Mouse (Mus musculus): Measurements from ENCODE around the gene Pnpla7.

Pnpla7 gene

GRCm38 (mm10) chr2:24995332-24995731 is 19.5 kb downstream of the Pnpla7 start:
- no peak for DNase-seq (ENCODE audit: low spot score)

DNA sequence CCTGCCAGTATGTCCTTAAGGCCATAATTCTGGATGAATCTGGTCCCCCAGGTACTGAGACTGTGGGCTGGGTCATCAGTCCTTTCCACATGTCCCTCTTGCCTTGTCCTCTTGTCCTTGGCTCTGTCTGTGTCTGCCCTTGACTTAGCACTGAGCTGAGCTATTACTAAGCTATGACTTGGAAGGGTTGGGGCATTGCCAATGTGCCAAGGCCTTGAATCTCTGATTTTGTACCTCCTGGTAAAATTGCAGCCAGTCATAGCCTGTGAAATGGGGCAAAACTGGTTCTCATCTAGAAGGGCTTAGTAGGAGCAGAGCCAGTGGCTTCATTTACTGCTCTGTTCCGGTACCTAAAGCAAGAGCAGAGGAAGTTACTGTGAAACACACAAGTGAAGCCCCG is 20.6 kb downstream of the Pnpla7 start:
- no peak for DNase-seq (ENCODE audit: low spot score)

- DNase-seq (ENCODE audit: low spot score), result no peak
Observed at GRCm38 (mm10) chr2:25000544-25001235, 24.9 kb downstream of the Pnpla7 start.

DNA sequence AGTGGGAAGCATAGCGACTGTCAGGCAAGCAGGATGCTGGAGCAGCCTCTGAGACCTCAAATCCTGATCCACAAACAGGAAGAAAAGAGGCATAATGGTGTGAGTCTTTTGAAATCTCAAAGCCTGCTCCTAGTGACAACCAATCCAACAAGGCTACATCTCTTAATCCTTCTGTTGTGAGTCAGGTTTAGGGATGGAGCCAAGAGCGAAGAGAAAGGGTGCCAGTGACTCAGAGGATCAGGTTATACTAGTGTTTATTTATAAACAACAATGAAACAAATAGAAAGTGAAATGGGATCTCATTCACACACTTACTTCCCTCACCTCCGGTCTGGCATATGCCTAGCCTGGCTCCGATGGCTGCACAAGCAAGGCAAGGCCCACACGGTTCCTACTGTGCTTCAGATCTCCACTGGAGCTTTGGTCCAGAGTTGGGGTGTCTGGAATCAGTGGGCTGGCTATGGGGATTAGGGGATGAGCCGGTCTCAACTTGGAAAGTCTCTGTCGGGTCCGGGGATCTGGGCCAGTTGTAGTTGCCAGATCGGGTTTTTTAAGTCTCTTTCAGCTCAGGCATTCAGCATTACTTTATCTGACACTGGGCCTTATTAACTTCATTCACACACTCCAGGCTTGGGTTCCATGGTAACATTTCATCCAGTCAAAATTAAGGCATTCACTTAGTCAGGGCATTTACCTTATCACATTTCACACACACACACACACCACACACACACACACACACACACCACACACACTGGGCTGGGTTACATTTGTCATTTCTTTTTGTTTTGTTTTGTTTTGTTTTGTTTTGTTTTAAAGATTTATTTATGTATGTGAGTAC is 28.3 kb downstream of the Pnpla7 start:
- DNase-seq (ENCODE audit: low spot score), result peak; percentile 18

DNA sequence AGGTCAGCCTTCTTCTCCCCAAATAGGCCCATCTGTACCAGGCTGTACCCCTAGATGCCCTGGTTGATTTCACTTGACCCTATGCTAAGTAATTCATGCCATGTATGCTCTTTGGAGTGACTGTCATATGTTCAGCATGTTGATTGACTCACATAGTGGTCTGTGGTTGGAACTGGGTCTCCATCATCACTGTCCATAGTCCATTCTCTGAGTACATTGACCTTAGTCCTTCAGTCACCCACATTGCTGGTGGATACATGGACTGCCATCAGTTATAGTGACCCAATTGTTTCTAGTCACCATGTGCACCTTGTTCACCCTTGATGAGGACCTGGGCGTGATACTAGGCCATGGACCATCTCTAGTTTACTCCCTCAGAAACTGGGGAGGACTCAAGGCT is 30.9 kb downstream of the Pnpla7 start:
- no peak for DNase-seq (ENCODE audit: low spot score)

GRCm38 (mm10) chr2:25008250-25008649 is 32.4 kb downstream of the Pnpla7 start:
- peak; percentile 26 for DNase-seq (ENCODE audit: low spot score)

DNA sequence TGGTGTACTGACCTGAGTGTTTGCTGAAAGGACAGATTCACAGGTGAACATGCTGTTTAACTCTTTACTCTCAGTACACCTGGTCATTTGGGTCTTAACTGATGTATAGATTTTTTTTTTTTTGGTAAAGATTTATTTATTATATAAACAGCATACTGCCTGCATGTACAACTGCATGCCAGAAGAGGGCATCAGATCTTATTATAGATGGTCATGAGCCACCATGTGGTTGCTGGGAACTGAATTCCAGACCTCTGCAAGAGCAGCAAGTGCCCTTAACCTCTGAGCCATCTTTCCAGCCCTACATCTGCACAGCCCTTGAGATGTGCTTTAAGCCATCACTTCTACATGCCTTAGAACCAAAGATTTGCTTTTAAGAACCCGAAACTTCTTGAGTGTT is 46.8 kb downstream of the Pnpla7 start:
- DNase-seq (ENCODE audit: low spot score), result no peak

GRCm38 (mm10) chr2:25025109-25025508 is 49.3 kb downstream of the Pnpla7 start:
- no peak for DNase-seq (ENCODE audit: low spot score)

GRCm38 (mm10) chr2:25034994-25035393 is 59.2 kb downstream of the Pnpla7 start:
- no peak for DNase-seq (ENCODE audit: low spot score)

- no peak for DNase-seq (ENCODE audit: low spot score)
Observed at GRCm38 (mm10) chr2:25040089-25040488, 64.3 kb downstream of the Pnpla7 start.

DNA sequence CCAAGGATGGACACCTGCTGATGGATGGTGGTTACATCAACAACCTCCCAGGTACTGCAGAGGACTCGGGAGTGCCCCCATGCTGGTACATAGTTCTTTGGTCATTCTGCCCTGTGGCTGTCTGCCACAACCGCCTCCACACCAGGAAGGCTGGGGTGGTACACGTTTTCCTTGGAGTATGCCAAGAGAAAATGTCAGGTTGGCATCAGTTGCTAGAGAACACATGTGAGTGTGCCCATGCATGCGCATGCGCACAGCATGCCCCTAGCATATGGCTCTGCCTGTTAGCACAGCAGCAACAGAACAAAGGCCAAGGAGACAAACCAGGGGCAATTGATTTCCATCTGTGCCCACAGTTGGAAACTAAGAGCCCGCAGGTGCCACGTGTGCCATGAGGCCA is 75.1 kb downstream of the Pnpla7 start:
- no peak for DNase-seq (ENCODE audit: low spot score)

GRCm38 (mm10) chr2:25051450-25051849 is 75.6 kb downstream of the Pnpla7 start:
- DNase-seq (ENCODE audit: low spot score), result no peak

- no peak for DNase-seq (ENCODE audit: low spot score)
Observed at GRCm38 (mm10) chr2:25053101-25053500, 77.3 kb downstream of the Pnpla7 start.

DNA sequence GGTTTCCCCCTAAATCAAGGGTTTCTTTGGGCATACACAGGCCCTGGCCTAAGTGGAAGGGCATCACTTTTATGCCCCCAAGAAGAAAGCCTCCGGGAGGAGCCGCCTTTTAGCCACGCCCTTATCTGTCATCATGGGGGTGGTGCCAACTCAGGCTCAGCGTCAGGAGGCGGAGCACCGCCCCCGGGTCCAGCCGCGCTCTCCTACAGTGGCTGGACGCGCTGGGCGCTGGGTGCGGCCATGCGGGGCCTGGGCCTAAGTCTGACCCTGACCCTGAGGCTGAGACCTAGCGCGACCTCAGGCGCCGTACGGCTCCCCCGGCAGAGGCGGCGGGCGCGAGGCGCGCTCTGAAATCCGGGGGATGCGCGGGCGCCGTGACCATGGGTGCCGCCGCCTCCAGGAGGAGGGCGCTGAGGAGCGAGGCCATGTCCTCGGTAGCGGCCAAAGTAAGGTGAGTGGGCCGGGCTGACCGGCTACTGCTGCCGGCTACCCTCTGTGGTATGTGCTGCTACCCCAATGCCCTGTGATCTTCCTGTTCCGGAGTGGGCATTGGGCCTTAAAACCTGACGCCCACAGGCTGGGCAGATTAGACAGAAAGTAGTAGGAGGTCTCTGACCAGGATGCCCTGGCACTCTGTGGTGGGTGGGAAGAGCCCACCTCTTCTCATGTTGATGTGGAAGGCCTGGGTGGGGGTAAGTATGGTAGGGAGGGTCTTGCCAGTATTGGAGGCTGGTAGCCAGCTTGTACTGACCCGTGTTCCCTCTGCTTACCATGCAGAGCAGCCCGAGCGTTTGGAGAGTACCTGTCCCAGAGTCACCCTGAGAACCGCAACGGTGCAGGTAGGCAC is 78.6 kb downstream of the Pnpla7 start, which contains the start of gene Nsmf:
Nsmf (plus strand) TSS at position 135 of the 847 bp plus-strand sequence.
- peak; percentile 76 for DNase-seq (ENCODE audit: low spot score)

DNA sequence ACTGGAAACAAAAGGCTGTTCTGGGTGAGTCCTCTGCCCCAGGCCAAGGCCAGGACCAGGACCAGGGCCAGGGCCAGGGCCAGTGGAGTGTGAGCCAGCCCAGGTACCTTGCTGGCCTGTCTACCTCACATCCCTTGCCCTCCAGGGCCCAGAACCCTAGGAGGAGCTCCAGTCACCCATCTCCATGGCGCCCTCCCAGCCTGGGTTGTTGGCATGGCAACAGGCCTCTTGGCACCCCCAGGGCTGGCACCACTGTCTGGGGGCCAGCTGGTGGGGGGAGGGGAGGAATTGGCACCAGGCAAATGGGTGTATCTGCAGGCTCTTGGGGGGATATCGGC is 79.2 kb downstream of the Pnpla7 start:
- DNase-seq (ENCODE audit: low spot score), result no peak

- DNase-seq (ENCODE audit: low spot score), result no peak
Observed at GRCm38 (mm10) chr2:25055409-25056155, 79.7 kb downstream of the Pnpla7 start.

GRCm38 (mm10) chr2:25058926-25059325 is 83.1 kb downstream of the Pnpla7 start:
- no peak for DNase-seq (ENCODE audit: low spot score)

- DNase-seq (ENCODE audit: low spot score), result no peak
Observed at GRCm38 (mm10) chr2:25063523-25063922, 87.7 kb downstream of the Pnpla7 start.

- no peak for DNase-seq (ENCODE audit: low spot score)
Observed at GRCm38 (mm10) chr2:25064285-25064684, 88.5 kb downstream of the Pnpla7 start.

- DNase-seq (ENCODE audit: low spot score), result no peak
Observed at GRCm38 (mm10) chr2:25065537-25065936, 89.7 kb downstream of the Pnpla7 start.

DNA sequence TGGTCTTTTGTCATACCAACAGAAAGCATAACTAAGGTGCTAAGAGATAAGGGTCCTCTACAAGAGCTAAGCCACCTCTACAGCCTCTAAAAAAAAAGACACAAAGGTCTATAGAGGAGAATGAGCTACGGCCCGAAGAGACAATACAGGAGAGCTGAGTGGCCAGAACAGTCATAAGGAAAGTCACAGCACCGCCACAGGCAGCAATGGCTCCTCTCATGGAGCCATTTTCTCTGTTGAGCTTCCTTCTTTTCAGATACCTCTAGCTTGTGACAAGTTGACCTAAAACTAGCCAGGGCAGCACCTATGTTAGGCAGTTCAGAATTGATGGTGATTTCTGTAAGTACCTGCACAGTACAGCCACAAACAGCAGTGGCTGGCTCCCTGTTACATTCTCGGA is 90.7 kb downstream of the Pnpla7 start:
- DNase-seq (ENCODE audit: low spot score), result no peak

GRCm38 (mm10) chr2:25069537-25069936 is 93.7 kb downstream of the Pnpla7 start:
- DNase-seq (ENCODE audit: low spot score), result no peak

Measured in c-Kit-positive CD71-positive TER-119-positive erythroid progenitor cells, embryonic 14.5 days (primary cell).